Mouse (Mus musculus): Measurements from ENCODE around the gene Kctd15.
A peak's percentile ranks its signal among the peaks of the same experiment; 100 is the strongest.

Gene Kctd15

DNA sequence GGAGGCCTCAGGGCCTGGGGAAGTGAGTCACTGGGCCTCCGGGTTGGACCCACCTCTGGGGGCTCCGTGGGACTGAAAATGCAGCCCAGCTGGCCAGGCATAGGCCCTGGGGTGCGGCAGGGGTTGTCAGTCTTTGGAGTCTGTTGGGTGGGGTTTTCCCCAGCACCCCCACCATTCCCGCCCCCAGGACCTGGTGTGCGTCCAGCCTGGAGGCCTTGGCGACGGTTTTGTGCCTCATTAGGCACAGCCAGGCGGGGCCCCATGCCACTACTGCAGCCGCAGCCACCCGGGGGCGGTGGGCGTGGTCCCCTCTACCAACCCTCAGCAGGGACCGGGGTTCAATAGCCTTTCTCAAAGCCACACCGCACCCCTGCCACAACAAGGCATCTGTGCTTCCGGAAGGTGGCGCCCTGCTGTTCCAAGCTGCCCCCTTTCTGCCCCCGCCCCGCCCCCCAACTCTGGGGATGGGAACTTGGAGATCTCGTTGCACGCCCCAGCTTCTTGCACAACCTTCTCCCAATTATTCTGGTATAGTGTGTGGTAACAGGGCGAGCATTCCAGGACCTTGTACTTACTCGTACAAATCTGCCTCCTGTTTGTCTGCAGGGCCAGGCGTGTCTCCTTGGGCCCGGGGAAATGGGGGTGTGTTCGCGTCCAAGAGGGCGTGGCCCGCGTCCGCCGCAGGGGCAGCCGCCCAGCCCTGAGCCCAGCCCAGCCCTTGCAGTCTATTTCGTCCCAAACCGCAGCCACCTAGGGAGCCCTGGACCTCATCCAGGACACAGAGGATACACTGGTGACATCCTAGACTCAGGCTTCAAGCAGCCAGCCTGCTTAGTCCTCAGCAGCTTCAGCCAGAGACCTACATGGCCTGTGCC, 26.1 kb downstream of the Kctd15 start:
- peak in 1 of 2 experiments; percentile 5 for DNase-seq (ENCODE audit: low read depth in 2 of 2, low spot score in 2 of 2)

DNA sequence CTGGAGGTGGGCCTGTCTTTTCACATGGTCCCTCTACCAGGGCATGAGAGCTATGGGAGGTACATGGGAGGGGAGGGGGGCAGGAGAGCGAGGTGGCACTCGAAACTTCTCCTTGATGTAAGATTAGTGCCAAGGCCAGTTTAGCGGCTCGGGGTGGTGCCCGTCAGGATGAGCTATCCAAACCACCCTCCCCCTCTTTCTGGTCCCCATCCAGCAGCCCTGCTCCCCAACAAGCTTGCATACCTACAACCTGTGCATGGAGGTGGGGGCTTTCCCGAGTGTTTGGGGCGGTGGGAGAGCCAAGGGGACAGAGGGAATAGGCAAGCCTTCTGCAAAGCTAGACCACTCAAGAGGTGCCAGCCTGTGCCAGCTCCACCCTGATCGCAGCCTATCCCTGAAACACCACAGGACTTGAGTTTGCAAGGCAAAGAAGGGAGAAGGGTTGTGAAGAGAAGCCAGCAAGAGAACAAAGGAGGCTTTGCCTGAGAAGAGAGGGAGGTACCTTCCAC, 26.8 kb downstream of the Kctd15 start:
- DNase-seq (ENCODE audit: low read depth in 2 of 2, low spot score in 2 of 2), result no peak

- no peak for DNase-seq (ENCODE audit: low read depth in 2 of 2, low spot score in 2 of 2)
Observed at GRCm38 (mm10) chr7:34620411-34620810, 36.1 kb downstream of the Kctd15 start.

DNA sequence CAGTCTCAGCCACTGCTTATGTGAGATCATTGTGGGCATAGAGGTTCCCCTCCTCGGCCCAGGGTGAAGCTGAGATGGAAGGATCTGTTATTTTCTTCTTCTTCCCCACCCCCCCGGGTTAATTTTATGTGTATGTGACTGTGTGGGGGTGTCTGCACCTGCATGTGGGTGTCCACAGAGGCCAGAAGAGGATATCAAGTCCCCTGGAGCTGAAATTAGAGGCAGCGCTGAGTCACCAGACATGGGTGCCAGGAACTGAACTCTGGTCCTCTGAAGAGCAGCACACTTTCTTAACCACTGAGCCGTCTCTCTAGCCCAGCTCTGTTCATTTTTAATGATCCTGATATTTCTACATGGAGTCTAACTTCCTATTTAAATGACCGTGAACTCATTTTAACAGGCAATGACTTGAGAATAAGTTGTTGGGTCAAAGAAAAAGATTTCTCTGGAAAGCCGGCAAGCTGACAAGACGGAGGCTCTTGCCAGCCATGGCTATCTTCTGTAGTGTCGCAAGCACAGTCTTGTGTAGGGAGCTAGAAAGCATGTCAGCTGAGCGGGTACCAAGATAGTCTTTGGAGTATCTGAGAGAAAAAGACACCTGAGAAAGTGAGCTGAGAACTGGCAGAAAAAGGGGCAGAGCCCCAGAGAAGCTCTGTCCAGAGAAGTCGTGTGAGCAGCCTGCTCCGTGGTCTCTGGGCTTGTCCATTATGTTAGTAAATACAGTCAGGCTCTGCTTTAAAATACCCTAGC, 38.2 kb downstream of the Kctd15 start:
- DNase-seq (ENCODE audit: low read depth in 2 of 2, low spot score in 2 of 2), result no peak

- no peak for DNase-seq (ENCODE audit: low read depth in 2 of 2, low spot score in 2 of 2)
Observed at GRCm38 (mm10) chr7:34616275-34616674, 40.3 kb downstream of the Kctd15 start.

DNA sequence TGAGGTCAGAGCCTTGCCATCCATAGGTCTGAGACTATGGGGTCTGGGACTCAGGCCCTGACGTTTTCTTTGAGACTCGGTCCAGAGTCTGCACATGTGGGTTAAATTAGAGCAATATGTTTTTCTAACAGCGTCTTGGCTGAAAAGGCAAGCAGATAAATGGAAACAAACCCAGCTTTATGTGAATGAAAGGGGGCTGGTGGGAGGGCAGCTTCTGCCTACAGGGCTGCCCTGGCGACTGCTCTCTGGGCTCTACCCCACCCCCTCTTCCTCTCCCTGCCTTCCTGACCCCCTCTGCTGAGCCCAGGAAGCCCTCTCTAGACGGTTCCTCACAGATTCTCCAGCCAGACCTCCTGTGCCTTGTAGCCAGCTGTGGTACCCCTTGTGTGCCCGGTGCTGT, 46.1 kb downstream of the Kctd15 start:
- DNase-seq (ENCODE audit: low read depth in 2 of 2, low spot score in 2 of 2), result no peak

DNA sequence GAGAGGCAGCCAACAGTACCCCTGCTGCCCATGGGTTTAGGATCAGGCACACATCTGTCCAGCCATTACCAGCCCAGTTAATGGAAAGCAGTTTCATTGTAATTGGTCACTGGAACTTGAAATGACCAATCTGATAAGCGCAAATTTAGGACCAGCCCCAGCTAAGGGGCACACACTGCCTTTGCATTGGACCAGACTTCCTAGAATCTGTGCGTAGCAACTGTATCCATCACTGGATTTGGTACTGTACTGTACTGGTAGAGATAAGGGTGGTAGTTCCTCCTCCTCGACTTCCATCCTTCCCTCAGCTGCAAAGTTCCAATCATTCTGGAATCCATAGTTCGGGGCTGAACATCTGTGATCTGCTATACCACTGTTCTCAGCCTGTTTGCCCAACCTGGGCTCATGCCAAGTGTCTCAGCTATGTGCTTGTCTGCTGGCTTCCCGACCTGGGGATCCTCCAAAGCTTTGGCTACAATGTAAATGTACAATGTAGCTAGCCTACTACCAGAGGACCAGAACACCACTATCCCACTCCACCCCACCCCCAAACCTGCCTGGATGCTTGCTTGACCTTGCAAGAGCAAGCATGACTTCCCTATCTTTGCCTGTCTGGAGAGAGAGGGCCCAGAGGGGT, 49.1 kb downstream of the Kctd15 start:
- DNase-seq (ENCODE audit: low read depth in 2 of 2, low spot score in 2 of 2), result no peak

DNA sequence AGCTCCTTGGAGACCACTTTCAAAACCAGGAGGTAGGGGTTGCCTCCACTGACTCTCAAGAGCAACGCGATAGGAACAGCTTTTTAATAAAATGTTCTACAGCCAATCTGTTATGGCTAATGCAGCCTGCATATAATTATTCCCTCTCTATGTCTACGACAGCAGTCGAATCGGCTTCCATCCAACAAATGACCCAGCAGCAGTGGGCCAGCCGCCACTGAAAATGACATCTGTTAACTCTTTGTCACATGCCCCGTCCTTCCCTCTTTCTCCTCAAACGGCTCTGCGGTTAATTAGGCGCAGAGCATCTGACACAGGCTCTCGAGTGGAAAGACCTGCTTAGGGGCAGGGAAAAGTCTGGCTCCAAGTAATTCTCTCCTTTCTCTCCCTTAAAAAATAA, 49.8 kb downstream of the Kctd15 start:
- DNase-seq (ENCODE audit: low read depth in 2 of 2, low spot score in 2 of 2), result no peak

GRCm38 (mm10) chr7:34606051-34606450, 50.5 kb downstream of the Kctd15 start:
- no peak for DNase-seq (ENCODE audit: low read depth in 2 of 2, low spot score in 2 of 2)

DNA sequence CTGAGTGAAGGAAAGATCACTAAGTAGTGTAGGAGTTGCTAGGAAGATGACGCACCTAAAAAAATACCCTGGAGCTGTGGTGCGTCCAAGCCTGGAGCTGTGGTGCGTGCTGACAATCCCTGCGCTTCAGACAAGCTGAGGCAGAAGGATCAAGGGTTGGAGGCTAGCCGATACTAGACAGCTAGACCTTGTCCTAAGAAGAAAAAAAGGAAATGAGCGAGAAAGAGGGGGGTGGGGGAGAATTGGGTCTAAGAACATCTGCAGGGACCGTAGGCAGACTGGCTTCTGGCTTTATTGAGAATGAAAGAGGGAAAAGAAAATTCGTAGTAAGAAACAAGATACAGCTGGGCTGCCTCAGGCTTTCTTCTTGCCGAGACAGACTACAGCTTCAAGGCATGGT, 58.0 kb downstream of the Kctd15 start:
- DNase-seq (ENCODE audit: low read depth in 2 of 2, low spot score in 2 of 2), result no peak

- no peak for DNase-seq (ENCODE audit: low read depth in 2 of 2, low spot score in 2 of 2)
Observed at GRCm38 (mm10) chr7:34597986-34598385, 58.5 kb downstream of the Kctd15 start.

DNA sequence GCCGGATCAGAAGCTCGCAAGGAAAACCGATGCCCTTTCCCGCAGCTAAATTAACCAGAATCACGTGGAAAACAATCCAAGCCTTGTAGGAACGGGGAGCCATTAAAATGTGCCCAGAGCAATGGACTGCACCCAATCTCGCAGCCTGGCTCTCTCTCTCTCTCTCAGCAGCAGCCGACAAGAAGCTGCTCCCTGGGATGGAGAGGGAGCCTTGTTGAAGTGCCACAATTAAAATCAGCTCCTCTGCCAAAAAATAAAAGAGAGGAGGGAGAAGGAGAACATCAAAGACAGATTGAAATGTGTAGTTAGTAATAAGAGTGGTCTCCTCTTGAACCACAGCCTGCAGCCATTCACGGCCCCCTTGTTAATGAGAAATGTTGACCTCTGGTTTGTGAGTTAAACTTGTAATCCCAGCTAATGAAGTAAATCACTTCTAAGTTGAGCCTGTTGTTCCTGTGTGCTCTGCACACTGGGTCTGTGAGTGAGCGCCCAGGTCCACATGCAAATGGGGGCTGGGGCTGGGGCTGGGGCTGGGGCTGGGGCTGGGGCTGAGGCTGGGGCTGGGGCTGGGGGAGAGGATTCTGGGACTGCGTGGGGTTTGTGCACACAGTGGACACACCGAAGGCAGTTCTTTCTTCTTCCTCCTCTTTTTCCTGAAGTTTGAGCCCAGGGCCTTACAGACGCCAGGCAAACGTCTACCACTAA, 59.8 kb downstream of the Kctd15 start:
- no peak for DNase-seq (ENCODE audit: low read depth in 2 of 2, low spot score in 2 of 2)

GRCm38 (mm10) chr7:34595307-34595565, 61.3 kb downstream of the Kctd15 start:
- no peak for DNase-seq (ENCODE audit: low read depth in 2 of 2, low spot score in 2 of 2)

DNA sequence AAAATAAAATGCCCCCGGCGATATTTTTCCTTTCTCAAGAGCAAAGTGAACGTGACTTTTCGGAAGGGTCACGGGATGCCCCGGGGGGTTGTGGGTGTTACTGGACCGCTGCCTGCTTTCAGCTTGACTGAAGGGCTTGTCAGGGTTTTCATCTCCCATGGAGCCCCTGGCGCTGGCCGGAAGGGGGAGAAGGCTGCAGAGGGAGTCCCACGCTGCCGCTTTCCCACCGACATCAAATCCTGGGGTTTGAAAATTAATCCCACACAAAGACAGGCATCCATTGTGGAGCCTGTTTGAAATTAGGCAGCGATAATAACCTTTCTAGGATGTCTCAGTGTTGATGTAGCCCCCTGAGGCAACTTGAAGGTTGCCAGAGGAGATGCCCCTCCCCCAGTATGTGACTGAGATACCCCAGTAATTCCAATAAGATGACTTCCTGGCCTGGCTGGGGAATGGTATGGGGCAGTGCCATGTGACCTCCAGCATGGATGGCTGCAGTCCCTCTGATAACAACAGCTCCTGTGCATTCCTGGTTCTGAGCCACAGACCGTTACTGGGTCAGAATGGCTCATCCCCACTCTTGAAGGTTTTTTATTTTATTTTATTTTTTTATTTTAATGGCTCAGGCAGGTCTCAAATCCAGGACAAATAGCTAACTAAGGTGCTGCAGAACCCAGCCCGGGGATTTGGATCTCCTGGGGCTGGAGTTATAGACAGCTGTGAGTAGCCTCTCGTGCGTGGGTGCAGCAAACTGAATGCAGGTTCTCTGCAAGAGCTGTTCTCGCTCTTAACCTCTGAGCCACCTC, 61.8 kb downstream of the Kctd15 start:
- no peak for DNase-seq (ENCODE audit: low read depth in 2 of 2, low spot score in 2 of 2)

DNA sequence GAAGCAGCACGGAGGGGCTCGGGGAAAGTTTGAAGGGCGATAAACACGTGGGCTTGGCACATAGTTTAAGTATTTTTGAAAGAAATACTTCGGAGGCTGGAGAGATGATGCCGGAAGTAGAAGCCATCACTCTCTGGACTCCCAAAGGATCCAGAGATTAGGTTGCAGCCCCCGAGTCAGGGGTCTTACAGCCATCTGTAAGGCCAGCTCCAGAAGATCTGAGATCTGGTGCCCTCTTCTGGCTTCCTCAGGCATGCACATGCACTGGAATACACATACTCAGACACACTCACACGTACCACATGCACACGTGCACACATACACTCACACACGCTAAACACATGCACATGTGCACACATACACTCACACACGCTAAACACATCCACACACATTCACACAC, 65.8 kb downstream of the Kctd15 start:
- no peak for DNase-seq (ENCODE audit: low read depth in 2 of 2, low spot score in 2 of 2)
